Mouse (Mus musculus): ENCODE data around the gene Otulin. TPM values are rescaled to one million over a fixed set of nuclear protein-coding genes. Genes with fewer than 3 reads are reported as not detected.

The Otulin gene
- total RNA-seq, 2 experiments from 2014 or later, result 18.8 to 21.4 TPM

GRCm38 (mm10) chr15:27625014-27625889 is 5.2 kb downstream of the Otulin start:
- no peak for TF ChIP-seq CTCF (IDR thresholded peaks at IDR 0.05)
- Histone ChIP-seq H3K27ac (peak overlapping the region; percentile 69), H3K4me3 (no peak overlapping the region)
- intact Hi-C loops (cut with DNase I), result no loop called here
- no peak for DNase-seq (ENCODE audit: extremely low spot score in 1 of 2, low spot score in 2 of 2)

- Histone ChIP-seq H3K4me3 (no peak overlapping the region), H3K27ac (no peak overlapping the region)
- intact Hi-C loops (cut with DNase I), result no loop called here
- no peak for TF ChIP-seq CTCF (IDR thresholded peaks at IDR 0.05)
- DNase-seq (ENCODE audit: extremely low spot score in 1 of 2, low spot score in 2 of 2), result no peak
Measured at GRCm38 (mm10) chr15:27623286-27623685, 7.2 kb downstream of the Otulin start.

GRCm38 (mm10) chr15:27620475-27621185 is 9.9 kb downstream of the Otulin start:
- TF ChIP-seq CTCF (IDR thresholded peaks at IDR 0.05), result no peak; the same call in 1 of the 2 replicates
- intact Hi-C loops (cut with DNase I), result no loop called here
- no peak overlapping the region for H3K27ac ChIP-seq
- no peak for DNase-seq (ENCODE audit: extremely low spot score in 1 of 2, low spot score in 2 of 2)
- H3K4me3 ChIP-seq, result no peak overlapping the region

GRCm38 (mm10) chr15:27619683-27620082 is 10.8 kb downstream of the Otulin start:
- Histone ChIP-seq H3K4me3 (no peak overlapping the region), H3K27ac (no peak overlapping the region)
- intact Hi-C loops (cut with DNase I), result no loop called here
- TF ChIP-seq CTCF (IDR thresholded peaks at IDR 0.05), result no peak
- no peak for DNase-seq (ENCODE audit: extremely low spot score in 1 of 2, low spot score in 2 of 2)

- TF ChIP-seq CTCF (IDR thresholded peaks at IDR 0.05), result no peak
- DNase-seq (ENCODE audit: extremely low spot score in 1 of 2, low spot score in 2 of 2), result no peak
- no peak overlapping the region for H3K4me3 ChIP-seq
- H3K27ac ChIP-seq, result no peak overlapping the region
- intact Hi-C loops (cut with DNase I), result no loop called here
Measured at GRCm38 (mm10) chr15:27618778-27619533, 11.5 kb downstream of the Otulin start.

- intact Hi-C loops (cut with DNase I), result no loop called here
- no peak for TF ChIP-seq CTCF (IDR thresholded peaks at IDR 0.05)
- H3K27ac ChIP-seq, result no peak overlapping the region
- no peak for DNase-seq (ENCODE audit: extremely low spot score in 1 of 2, low spot score in 2 of 2)
- no peak overlapping the region for H3K4me3 ChIP-seq
Measured at GRCm38 (mm10) chr15:27617227-27617626, 13.3 kb downstream of the Otulin start.

- Histone ChIP-seq H3K27ac (peak overlapping the region; percentile 19; the same call in 1 of the 2 replicates), H3K4me3 (no peak overlapping the region)
- DNase-seq (ENCODE audit: extremely low spot score in 1 of 2, low spot score in 2 of 2), result no peak
- no peak; the same call in 1 of the 2 replicates for TF ChIP-seq CTCF (IDR thresholded peaks at IDR 0.05)
- intact Hi-C loops (cut with DNase I), result no loop called here
Measured at GRCm38 (mm10) chr15:27616159-27616558, 14.3 kb downstream of the Otulin start.

GRCm38 (mm10) chr15:27613255-27613654 is 17.2 kb downstream of the Otulin start:
- DNase-seq (ENCODE audit: extremely low spot score in 1 of 2, low spot score in 2 of 2), result no peak
- Histone ChIP-seq H3K4me3 (no peak overlapping the region), H3K27ac (no peak overlapping the region)
- TF ChIP-seq CTCF (IDR thresholded peaks at IDR 0.05), result no peak
- intact Hi-C loops (cut with DNase I), result loop anchor here (2.0 to 5.0 kb wide), 2 partner anchors 146 to 290 kb away; partner anchors contain the start of gene Ank

- DNase-seq (ENCODE audit: extremely low spot score in 1 of 2, low spot score in 2 of 2), result peak; percentile 68 to 72
- Histone ChIP-seq H3K27ac (no peak overlapping the region), H3K4me3 (no peak overlapping the region)
- peak; percentile 91 for TF ChIP-seq CTCF (IDR thresholded peaks at IDR 0.05)
- intact Hi-C loops (cut with DNase I), result loop anchor here (2.0 to 5.0 kb wide), 2 partner anchors 145 to 290 kb away; partner anchors contain the start of gene Ank
Measured at GRCm38 (mm10) chr15:27612533-27613221, 17.8 kb downstream of the Otulin start.

- no peak for TF ChIP-seq CTCF (IDR thresholded peaks at IDR 0.05)
- DNase-seq (ENCODE audit: extremely low spot score in 1 of 2, low spot score in 2 of 2), result no peak
- Histone ChIP-seq H3K27ac (no peak overlapping the region), H3K4me3 (no peak overlapping the region)
- intact Hi-C loops (cut with DNase I), result no loop called here
Measured at GRCm38 (mm10) chr15:27609554-27609953, 20.9 kb downstream of the Otulin start.

GRCm38 (mm10) chr15:27605252-27605651 is 25.2 kb downstream of the Otulin start:
- no peak for DNase-seq (ENCODE audit: extremely low spot score in 1 of 2, low spot score in 2 of 2)
- Histone ChIP-seq H3K4me3 (no peak overlapping the region), H3K27ac (no peak overlapping the region)
- intact Hi-C loops (cut with DNase I), result no loop called here
- no peak; the same call in 1 of the 2 replicates for TF ChIP-seq CTCF (IDR thresholded peaks at IDR 0.05)
